Mouse (Mus musculus) kidney, adult 2 months (tissue): Measurements from ENCODE around the gene Ptprd.

ENCODE experiments used
- CTCF ChIP-seq: fragments of 200-500 bp; conservative IDR thresholded peaks from 2 replicates; pipeline ENCODE4 v1.5.1; 2011; ENCODE audit warnings: low read depth, mild to moderate bottlenecking, control low read depth, low read length, moderate library complexity, mixed read lengths; ENCODE audit not compliant: insufficient read depth, insufficient read length
- POLR2A ChIP-seq: fragments of 200-500 bp; IDR thresholded peaks from one replicate; pipeline ENCODE4 v1.6.1; 2011; ENCODE audit warnings: low read depth, low read length, control low read depth

- TF ChIP-seq POLR2A (no peak), CTCF (no peak)
These were observed 1787.2 kb downstream of the Ptprd start for GRCm38 (mm10) chr4:76424324-76425229.
